Mouse (Mus musculus) embryo, embryonic 9.5 days (tissue): ENCODE results near the gene Mcmbp.

Source experiments
- DNase-seq: peaks from one replicate; pipeline ENCODE4 v3.0.0-alpha.2; 2017; ENCODE audit errors: extremely low spot score

Mcmbp gene

GRCm38 (mm10) chr7:128740334-128740733 is at the start of gene Mcmbp:
Gene Mcmbp, minus strand, starts transcription at chr7:128740495.
- peak; percentile 97 for DNase-seq

DNA sequence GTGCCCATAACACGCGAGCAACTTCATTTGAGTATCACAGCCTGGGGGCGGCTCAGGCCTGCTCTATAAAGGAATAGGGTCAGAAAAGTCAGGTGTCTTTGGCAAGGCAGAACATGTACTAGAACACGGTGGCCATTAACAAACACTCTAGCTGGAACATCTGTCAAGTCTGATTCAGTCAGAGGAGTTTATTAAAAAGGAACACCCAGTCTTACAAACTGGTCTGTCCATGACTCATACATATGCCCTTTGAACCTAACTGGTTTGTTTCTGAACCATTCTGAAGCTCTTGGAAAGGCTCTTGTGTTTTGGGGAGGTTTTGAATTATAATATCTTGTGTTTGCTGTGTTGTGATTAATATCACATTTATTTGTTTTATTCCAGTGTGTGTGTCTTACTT is 49.8 kb upstream of the Mcmbp start:
- no peak for DNase-seq

DNA sequence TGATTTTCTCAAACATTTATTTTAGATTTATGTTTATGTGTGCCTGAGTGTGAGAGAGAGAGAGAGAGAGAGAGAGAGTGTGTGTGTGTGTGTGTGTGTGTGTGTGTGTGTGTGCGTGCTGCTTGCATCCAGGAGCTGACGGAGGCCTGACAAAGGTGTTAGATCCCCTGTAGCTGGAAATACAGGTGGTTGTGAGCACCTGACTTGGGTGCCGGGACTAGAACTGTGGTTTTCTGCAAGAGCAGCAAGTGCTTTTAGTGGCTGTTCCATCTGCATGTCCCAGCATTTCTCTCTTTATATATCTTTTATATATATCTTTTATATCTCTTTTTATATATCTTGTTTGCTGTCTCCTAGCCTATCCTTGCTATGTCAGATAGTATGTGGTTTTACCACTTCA is 41.6 kb upstream of the Mcmbp start:
- no peak for DNase-seq

- DNase-seq = peak; percentile 44
These were observed 39.0 kb upstream of the Mcmbp start for GRCm38 (mm10) chr7:128779305-128779704.

GRCm38 (mm10) chr7:128777201-128777600 is 36.9 kb upstream of the Mcmbp start:
- no peak for DNase-seq

- no peak for DNase-seq
These were observed 26.4 kb upstream of the Mcmbp start for GRCm38 (mm10) chr7:128766696-128767095.

DNA sequence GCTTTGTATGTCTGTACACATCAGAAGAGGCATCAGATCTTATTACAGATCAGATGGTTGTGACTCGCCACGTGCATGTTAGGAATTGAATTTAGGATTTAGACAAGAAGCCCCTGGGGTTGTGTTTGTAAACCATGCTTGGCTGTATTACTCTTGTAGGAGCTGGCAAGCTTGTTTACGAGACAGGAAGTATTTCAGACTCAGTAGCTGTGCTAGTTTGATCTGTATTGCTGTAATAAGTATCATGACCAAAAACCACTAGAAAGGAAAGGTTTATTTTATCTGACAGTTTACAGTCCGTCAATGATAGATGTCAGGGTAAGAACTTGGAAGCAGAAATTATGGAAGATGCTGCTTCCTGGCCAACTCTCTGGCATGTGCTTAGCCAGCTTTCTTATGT is 18.7 kb upstream of the Mcmbp start:
- no peak for DNase-seq

DNA sequence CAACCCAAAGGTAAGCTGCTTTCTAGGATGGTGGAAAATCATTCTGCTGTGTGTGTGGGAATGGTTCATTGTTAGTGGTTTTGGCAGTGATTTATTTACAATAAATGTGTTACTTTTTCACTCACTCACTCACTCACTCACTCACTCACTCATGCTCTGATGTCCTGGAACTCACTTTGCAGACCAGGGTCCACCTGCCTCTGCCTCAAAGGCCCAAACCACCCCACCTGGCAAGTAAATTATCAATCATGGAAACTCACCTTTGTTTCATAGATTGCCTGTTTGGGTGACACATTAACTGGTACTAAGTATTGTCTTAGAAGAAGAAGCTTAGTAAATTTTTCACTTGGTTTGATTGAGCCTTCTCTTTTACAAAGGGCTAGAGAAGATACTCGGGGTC is 15.1 kb upstream of the Mcmbp start:
- DNase-seq = no peak

- no peak for DNase-seq
These were observed 11.7 kb upstream of the Mcmbp start for GRCm38 (mm10) chr7:128752012-128752411.

DNA sequence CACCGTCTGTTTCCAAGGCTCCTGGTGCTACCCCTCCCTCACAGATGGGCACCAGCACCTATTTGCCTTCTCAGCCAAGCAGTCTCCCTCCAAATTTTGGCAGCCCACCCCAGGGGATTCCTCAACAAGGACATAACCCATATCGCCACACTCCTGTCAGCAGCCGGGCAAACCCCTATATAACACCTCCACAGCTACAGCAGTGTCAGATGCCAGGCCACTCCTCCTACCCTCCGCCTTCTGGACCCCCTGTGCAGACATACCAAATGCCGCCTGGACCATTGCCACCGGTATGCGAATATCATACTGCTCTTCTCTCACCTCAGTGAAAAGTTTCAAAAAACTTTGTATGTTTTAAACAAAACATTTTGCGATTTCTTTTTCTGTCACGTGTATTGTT is 10.0 kb upstream of the Mcmbp start:
- DNase-seq = no peak

DNA sequence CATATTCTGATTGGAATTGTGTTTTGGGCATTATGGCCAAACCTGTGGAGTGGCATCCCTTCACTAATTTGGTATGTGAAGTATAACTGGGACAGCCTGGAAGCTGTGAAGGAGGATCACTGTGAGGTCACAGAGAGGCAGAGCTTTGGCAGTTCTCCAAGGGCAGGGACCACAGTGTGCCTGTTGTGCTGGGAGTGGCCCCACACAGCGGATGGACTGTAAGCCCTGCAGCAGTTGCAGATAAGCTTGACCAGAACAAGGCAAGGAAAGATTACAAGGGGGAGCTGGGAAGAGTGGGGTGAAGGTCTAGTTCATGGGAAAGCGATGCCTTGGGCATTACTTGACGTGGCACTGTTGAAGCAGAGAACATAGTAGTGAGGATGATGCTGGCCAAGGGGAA is 8.5 kb upstream of the Mcmbp start:
- DNase-seq = no peak

GRCm38 (mm10) chr7:128746151-128746550 is 5.9 kb upstream of the Mcmbp start:
- DNase-seq = no peak

GRCm38 (mm10) chr7:128744684-128745485 is 4.6 kb upstream of the Mcmbp start, which contains the start of gene Sec23ip:
Gene Sec23ip, plus strand, starts transcription at chr7:128744943.
- DNase-seq = peak; percentile 96

DNA sequence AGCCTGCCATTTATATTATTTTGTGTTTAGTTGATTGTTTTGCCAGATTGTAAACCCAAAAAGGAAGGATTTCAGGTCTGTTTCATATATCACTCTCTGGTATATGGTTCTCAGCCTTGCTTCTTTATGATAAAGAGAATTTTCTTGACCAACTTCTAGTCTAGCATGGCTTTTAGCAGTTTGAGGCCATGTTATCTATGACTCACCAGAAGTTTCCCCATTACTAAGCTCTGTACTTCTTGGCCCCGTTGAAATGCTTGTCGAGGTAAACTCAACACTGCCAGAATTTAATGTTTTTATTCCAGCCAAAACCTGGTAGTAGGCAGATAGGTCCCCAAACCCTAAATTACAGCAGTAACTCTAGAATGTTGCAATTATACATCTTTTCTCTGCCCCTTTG is 3.6 kb upstream of the Mcmbp start:
- no peak for DNase-seq

GRCm38 (mm10) chr7:128739462-128740277 is 625 bp downstream of the Mcmbp start:
- no peak for DNase-seq

DNA sequence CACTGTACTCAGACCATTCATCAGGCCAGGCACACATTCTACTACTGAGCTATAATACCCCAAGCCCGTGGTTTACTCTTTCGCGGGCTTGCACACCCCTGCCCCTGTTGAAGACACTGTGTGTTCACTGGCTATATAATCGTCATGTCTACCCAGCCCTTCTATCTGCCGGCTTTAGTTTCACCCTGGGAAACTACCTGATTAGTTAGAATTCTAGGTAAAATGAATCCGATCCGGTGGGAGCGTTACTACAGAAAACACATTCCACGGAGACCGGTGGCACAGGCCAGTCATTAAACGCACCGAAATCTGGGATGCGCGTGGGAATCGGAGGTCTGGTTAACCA is 1.2 kb downstream of the Mcmbp start:
- no peak for DNase-seq

DNA sequence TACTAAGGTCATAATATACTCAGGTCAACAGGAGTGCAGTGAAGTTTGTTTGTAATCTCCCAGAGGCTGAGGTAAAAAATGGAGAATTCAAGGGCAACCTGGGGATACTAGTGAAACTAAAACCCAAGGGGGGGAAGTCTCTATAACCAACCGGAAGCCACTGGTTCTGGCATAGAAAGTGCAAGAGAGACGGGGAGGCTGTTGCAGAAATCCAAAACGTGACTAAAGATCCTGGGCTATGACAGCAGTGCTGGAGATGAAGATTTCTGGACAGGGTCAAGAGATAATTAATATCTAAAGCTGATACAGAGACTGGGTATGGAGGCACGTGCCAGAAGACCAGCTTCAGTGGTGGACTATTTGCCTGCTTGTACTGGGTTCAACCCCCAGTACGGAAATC is 2.3 kb downstream of the Mcmbp start:
- DNase-seq = no peak

DNA sequence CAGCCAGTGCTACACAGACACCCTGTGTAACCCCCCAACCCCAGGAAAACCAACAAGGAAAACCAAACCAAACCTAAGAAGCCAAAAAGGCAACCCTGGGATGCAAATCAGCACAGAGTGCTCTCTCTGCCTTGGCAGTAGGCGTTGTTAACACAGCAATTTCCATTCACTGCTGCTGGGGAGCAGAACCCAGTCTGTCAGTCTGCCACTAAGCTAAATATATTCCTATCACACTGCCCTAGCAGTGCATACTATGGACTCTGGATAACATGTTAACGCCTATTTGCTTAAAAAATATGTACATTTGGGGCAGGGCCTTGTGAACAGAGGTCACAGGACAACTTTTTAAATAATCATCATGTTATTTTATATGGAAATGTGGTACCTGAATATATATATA is 8.7 kb downstream of the Mcmbp start:
- DNase-seq = no peak

DNA sequence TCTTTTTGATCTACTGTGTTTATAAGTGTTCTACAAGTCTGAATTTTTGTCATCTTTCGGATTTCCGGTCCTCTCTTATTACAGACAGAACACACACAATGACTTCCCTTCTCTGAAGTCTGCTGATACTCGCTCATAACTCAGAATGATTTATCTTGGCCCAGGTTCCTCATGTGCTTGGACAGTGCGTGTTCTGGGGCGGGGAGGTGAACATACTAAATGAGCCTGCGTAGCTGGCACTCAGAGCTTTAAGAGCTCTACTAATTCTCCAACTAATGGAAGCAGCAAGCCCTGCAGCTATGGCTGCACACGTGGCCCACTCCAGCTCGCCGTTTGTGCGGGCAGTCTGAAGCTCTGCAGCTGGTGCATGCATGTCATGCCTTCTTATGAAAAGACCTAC is 11.6 kb downstream of the Mcmbp start:
- DNase-seq = no peak

DNA sequence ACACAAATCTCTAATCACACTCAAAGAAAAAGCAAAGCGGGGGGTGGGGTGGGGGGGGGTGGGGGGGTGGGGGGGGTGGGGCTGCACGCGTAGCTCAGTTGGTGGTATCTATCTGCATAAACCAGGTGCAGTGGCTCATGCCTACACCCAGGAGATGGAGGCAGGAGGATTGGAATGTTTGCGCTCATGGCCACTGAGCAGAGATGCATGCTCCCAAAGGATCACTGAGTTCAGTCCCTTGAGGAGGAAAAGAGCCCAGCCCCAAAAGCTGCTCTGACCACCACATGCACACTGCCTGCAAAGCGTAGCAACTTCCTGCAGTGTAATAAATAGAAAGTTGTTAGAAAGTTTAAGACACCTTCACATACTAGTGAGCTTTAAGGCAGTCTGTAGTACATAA is 12.6 kb downstream of the Mcmbp start:
- no peak for DNase-seq

- no peak for DNase-seq
These were observed 13.3 kb downstream of the Mcmbp start for GRCm38 (mm10) chr7:128726999-128727398.

GRCm38 (mm10) chr7:128725189-128725588 is 15.1 kb downstream of the Mcmbp start:
- no peak for DNase-seq

- peak; percentile 42 for DNase-seq
These were observed 15.5 kb downstream of the Mcmbp start for GRCm38 (mm10) chr7:128724761-128725160.
